Mouse (Mus musculus): Measurements from ENCODE around the gene Ier5l. TPM values are rescaled to one million over a fixed set of nuclear protein-coding genes. Genes with fewer than 3 reads are reported as not detected.

Ier5l gene
- polyA plus RNA-seq (2014; fragmentation: Nextera tagmentation; extraction: Ambion mirVana), result 2.1 TPM in 2 replicates

- peak; percentile 90 for ATAC-seq (replicated peaks; ENCODE audit: low FRiP score, low TSS enrichment, low read depth)
- 0% methylated on average over 35 of the region's 37 CpGs for WGBS
- H3K9me3 ChIP-seq (ENCODE audit: control insufficient read depth, low read length), result no peaks in the 10 kb centered on the region
These were observed at the start of gene Ier5l for GRCm38 (mm10) chr2:30474039-30474438. TSS of gene Ier5l (minus strand) at chr2:30474219.

GRCm38 (mm10) chr2:30523727-30524126 lies 49.7 kb upstream of the Ier5l start:
- WGBS, result 75% methylated on average over 8 of the region's 8 CpGs
- Histone ChIP-seq H3K9me3 (ENCODE audit: control insufficient read depth, low read length) (no peaks in the 10 kb centered on the region), H3K4me3 (ENCODE audit: low read depth, low read length) (no peak overlapping the region), H3K36me3 (ENCODE audit: control insufficient read depth, insufficient read depth, low read length) (no peaks in the 10 kb centered on the region), H3K27me3 (replicated peaks; ENCODE audit: control insufficient read depth, insufficient read depth, low read length) (no peaks in the 10 kb centered on the region), H3K4me1 (replicated peaks; ENCODE audit: control insufficient read depth, insufficient read depth, low read length) (0 out of 2 replicates have a peak, but pooled peaks cover 3% of the 10 kb centered on the region), H3K9ac (ENCODE audit: low read length) (no peak overlapping the region), H3K27ac (ENCODE audit: low read depth) (no peak overlapping the region), H3K4me2 (ENCODE audit: low read length) (no peak overlapping the region)
- ATAC-seq (replicated peaks; ENCODE audit: low FRiP score, low TSS enrichment, low read depth), result no peak
- no peak for DNase-seq (ENCODE audit: low spot score)

More at GRCm38 (mm10) chr2:30474039-30474438, at the start of gene Ier5l:
- Histone ChIP-seq H3K36me3 (ENCODE audit: control insufficient read depth, insufficient read depth, low read length) (no peaks in the 10 kb centered on the region), H3K9ac (ENCODE audit: low read length) (peak within 1 kb of the TSS; percentile 99), H3K27ac (ENCODE audit: low read depth) (peak within 1 kb of the TSS; percentile 96), H3K4me3 (ENCODE audit: low read depth, low read length) (peak within 1 kb of the TSS; percentile 89), H3K4me2 (ENCODE audit: low read length) (peak within 1 kb of the TSS; percentile 99), H3K27me3 (replicated peaks; ENCODE audit: control insufficient read depth, insufficient read depth, low read length) (no peaks in the 10 kb centered on the region), H3K4me1 (replicated peaks; ENCODE audit: control insufficient read depth, insufficient read depth, low read length) (peaks cover 18% of the 10 kb centered on the region)
- DNase-seq (ENCODE audit: low spot score), result peak; percentile 98

GRCm38 (mm10) chr2:30510711-30511380 lies 36.8 kb upstream of the Ier5l start:
- Histone ChIP-seq H3K4me2 (ENCODE audit: low read length) (no peak overlapping the region), H3K4me1 (replicated peaks; ENCODE audit: control insufficient read depth, insufficient read depth, low read length) (no peaks in the 10 kb centered on the region), H3K27ac (ENCODE audit: low read depth) (no peak overlapping the region), H3K27me3 (replicated peaks; ENCODE audit: control insufficient read depth, insufficient read depth, low read length) (no peaks in the 10 kb centered on the region), H3K9me3 (ENCODE audit: control insufficient read depth, low read length) (no peaks in the 10 kb centered on the region), H3K9ac (ENCODE audit: low read length) (no peak overlapping the region), H3K36me3 (ENCODE audit: control insufficient read depth, insufficient read depth, low read length) (no peaks in the 10 kb centered on the region), H3K4me3 (ENCODE audit: low read depth, low read length) (no peak overlapping the region)
- DNase-seq (ENCODE audit: low spot score), result no peak
- WGBS, result 70% methylated on average over 16 of the region's 16 CpGs
- ATAC-seq (replicated peaks; ENCODE audit: low FRiP score, low TSS enrichment, low read depth), result no peak

GRCm38 (mm10) chr2:30507138-30507727 lies 33.2 kb upstream of the Ier5l start:
- Histone ChIP-seq H3K27ac (ENCODE audit: low read depth) (no peak overlapping the region), H3K4me3 (ENCODE audit: low read depth, low read length) (no peak overlapping the region), H3K9me3 (ENCODE audit: control insufficient read depth, low read length) (no peaks in the 10 kb centered on the region), H3K36me3 (ENCODE audit: control insufficient read depth, insufficient read depth, low read length) (no peaks in the 10 kb centered on the region), H3K4me1 (replicated peaks; ENCODE audit: control insufficient read depth, insufficient read depth, low read length) (peaks cover 4% of the 10 kb centered on the region; the same call in 1 of the 2 replicates), H3K4me2 (ENCODE audit: low read length) (no peak overlapping the region), H3K27me3 (replicated peaks; ENCODE audit: control insufficient read depth, insufficient read depth, low read length) (no peaks in the 10 kb centered on the region), H3K9ac (ENCODE audit: low read length) (no peak overlapping the region)
- WGBS, result 53% methylated on average over 11 of the region's 11 CpGs
- ATAC-seq (replicated peaks; ENCODE audit: low FRiP score, low TSS enrichment, low read depth) (no peak), DNase-seq (ENCODE audit: low spot score) (no peak)

GRCm38 (mm10) chr2:30503677-30504621 lies 29.9 kb upstream of the Ier5l start:
- ATAC-seq (replicated peaks; ENCODE audit: low FRiP score, low TSS enrichment, low read depth), result no peak
- peaks cover 4% of the 10 kb centered on the region; the same call in 1 of the 2 replicates for H3K4me1 ChIP-seq (replicated peaks; ENCODE audit: control insufficient read depth, insufficient read depth, low read length)
- H3K36me3 ChIP-seq (ENCODE audit: control insufficient read depth, insufficient read depth, low read length), result no peaks in the 10 kb centered on the region
- WGBS, result 35% methylated on average over 23 of the region's 23 CpGs
- no peak overlapping the region for H3K4me3 ChIP-seq (ENCODE audit: low read depth, low read length)
- H3K4me2 ChIP-seq (ENCODE audit: low read length), result no peak overlapping the region
- H3K27me3 ChIP-seq (replicated peaks; ENCODE audit: control insufficient read depth, insufficient read depth, low read length), result no peaks in the 10 kb centered on the region
- no peak overlapping the region for H3K9ac ChIP-seq (ENCODE audit: low read length)
- DNase-seq (ENCODE audit: low spot score), result no peak
- H3K27ac ChIP-seq (ENCODE audit: low read depth), result no peak overlapping the region
- H3K9me3 ChIP-seq (ENCODE audit: control insufficient read depth, low read length), result no peaks in the 10 kb centered on the region

- Histone ChIP-seq H3K4me1 (replicated peaks; ENCODE audit: control insufficient read depth, insufficient read depth, low read length) (peaks cover 4% of the 10 kb centered on the region; the same call in 1 of the 2 replicates), H3K27ac (ENCODE audit: low read depth) (no peak overlapping the region), H3K9ac (ENCODE audit: low read length) (no peak overlapping the region), H3K36me3 (ENCODE audit: control insufficient read depth, insufficient read depth, low read length) (no peaks in the 10 kb centered on the region), H3K4me2 (ENCODE audit: low read length) (no peak overlapping the region), H3K27me3 (replicated peaks; ENCODE audit: control insufficient read depth, insufficient read depth, low read length) (no peaks in the 10 kb centered on the region), H3K9me3 (ENCODE audit: control insufficient read depth, low read length) (no peaks in the 10 kb centered on the region), H3K4me3 (ENCODE audit: low read depth, low read length) (no peak overlapping the region)
- ATAC-seq (replicated peaks; ENCODE audit: low FRiP score, low TSS enrichment, low read depth), result no peak
- 72% methylated on average over 7 of the region's 7 CpGs for WGBS
- DNase-seq (ENCODE audit: low spot score), result no peak
These were observed 27.7 kb upstream of the Ier5l start for GRCm38 (mm10) chr2:30501701-30502100.

GRCm38 (mm10) chr2:30495909-30496861 lies 22.2 kb upstream of the Ier5l start:
- no peak overlapping the region for H3K27ac ChIP-seq (ENCODE audit: low read depth)
- H3K4me2 ChIP-seq (ENCODE audit: low read length), result peak overlapping the region; percentile 55
- ATAC-seq (replicated peaks; ENCODE audit: low FRiP score, low TSS enrichment, low read depth) (peak; percentile 92), DNase-seq (ENCODE audit: low spot score) (peak; percentile 87)
- 26% methylated on average over 22 of the region's 22 CpGs for WGBS
- no peaks in the 10 kb centered on the region for H3K9me3 ChIP-seq (ENCODE audit: control insufficient read depth, low read length)
- no peaks in the 10 kb centered on the region for H3K36me3 ChIP-seq (ENCODE audit: control insufficient read depth, insufficient read depth, low read length)
- peak overlapping the region; percentile 15 for H3K4me3 ChIP-seq (ENCODE audit: low read depth, low read length)
- H3K4me1 ChIP-seq (replicated peaks; ENCODE audit: control insufficient read depth, insufficient read depth, low read length), result peaks cover 6% of the 10 kb centered on the region
- H3K9ac ChIP-seq (ENCODE audit: low read length), result peak overlapping the region; percentile 23; the same call in 1 of the 2 replicates
- no peaks in the 10 kb centered on the region for H3K27me3 ChIP-seq (replicated peaks; ENCODE audit: control insufficient read depth, insufficient read depth, low read length)
